Mouse (Mus musculus): Measurements from ENCODE around the gene Gm17606.
A peak's percentile ranks its signal among the peaks of the same experiment; 100 is the strongest.

The Gm17606 gene

DNA sequence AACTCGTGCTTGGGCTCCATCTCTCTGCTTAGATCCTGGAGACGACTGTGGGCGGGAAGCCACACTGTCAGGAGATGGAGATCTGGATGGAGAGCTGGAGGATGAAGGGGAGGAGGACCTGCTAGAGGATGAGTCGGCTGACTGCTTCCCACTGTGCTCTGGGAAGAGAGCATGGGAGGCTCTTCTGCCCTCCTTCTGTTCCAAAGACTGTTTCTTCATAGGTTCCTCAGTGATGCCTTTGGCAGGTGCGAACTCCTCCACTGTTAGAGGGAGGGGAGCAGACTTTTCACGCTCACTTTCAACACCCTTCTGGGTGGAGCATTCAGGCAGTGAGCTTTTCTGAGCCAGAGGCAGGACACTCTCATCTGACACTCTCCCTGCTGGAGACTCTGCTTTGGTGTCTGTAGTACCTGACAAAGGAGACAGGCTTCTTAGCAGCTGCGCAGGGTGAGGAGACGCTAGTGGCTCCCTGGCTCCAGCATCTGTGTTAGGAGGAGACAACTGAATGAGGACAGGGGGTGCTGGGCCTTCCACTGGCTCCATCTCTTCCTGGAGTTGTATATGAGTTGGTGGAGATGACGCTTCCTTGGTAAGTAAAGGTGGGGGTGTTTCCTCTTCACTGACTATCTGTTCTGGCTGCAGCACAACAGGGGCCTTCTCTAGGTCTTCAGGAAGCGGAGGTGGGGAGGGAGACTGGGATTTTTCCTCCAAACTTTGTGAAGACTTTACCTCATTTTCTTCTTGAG, 23.9 kb downstream of the Gm17606 start:
- DNase-seq (ENCODE audit: low spot score), result no peak

DNA sequence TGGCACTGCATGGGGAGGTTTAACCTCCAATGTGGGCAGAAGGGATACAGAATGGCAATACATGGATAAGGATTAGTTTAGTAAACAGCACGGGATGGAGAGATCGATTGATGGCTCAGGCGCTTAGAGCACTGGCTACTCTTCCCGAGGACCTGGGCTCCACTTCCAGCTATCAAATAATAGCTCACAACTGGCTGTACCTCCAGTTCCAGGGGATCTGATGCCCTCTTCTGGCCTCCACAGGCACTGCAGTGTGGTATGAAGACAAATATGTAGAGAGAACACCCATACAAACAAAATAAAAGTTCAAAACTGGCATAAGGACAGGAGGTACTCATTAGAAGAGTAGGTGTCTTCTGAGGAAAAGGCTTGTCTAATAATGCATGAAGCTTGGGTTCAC, 28.6 kb downstream of the Gm17606 start:
- DNase-seq (ENCODE audit: low spot score), result no peak

DNA sequence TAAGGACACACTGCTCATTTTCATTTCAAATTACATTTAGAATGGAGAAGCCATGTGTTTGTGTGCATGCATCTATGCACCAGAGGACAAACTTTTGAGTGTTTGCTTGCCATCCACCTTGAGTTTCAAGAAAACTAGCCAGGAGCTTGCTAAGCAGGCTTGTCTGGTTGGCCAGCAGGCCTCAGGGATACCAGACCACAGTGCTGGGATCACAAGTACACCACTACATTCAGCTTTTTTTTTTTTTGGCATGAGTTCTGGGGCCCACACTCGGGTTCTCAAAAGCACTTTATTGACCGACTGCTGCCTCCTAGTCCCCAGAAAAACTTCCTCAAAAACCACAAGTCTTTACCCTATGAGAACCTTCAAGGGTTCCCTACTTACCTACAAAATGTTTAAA, 33.6 kb downstream of the Gm17606 start:
- no peak for DNase-seq (ENCODE audit: low spot score)

DNA sequence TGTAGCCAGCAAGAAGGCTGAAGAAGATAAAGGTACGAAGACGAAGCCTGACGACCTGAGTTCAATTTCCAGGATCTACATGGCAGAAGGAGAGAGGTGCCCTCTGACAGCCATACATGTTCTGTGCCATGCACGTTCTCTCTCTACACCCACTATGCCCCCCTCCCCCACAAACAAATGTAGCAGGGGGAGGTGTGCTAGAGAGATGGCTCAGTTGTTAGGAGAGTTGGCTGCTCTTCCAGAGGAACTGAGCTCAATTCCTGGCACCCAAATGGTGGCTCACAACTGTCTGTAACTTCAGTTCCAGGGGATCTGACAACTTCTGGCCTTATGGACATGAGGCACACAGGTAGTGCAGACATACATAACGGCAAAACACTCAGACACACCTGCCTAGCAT, 35.5 kb downstream of the Gm17606 start:
- no peak for DNase-seq (ENCODE audit: low spot score)

DNA sequence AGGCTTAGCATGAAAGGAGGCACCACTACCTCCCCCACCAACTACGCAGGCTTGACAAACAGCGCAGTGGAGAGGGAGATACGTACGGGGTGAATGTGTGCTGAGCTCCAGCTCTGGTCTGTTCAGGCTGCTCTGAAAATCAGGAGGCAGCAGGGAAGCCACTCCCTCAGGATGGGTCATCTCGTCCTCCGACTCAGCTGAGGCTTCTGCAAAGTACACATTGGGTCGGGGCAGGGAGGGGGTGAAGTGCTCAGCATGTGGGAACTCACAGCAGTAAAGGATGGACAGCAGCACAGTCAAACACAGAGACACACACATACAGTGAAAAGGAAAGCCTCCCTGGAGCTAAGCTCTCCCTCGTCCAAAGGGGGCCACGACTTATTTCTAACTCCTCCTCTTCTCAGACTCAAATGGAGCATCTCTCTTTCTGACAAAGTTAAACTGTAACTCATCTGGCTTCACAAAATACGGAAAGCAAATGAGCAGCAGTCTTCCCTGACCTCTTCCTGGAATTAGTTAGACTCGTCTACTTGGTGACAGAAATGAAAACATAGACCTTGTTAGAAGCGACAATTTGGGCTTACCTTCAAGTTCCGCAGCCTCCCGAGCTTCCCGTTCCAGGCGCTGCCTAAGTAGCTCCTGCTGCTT, 38.0 kb downstream of the Gm17606 start:
- no peak for DNase-seq (ENCODE audit: low spot score)

DNA sequence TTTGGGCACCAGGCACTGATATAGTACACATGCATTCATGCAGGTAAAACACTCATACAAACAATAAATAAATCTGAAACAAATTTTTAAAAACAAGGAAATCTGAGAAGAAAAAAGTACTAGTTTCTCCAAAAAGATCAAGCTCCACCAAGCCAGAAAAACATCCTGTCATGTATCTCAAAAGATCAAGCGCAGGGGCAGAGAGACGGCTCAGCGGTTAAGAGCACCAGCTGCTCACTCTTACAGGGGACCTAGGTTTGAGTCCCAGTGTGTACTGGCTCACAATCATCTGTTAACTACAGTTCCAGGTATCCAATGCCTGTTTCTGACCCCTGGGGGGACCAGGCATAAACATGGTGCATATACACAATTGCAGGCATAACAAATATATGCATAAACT, 41.6 kb downstream of the Gm17606 start:
- DNase-seq (ENCODE audit: low spot score), result no peak

DNA sequence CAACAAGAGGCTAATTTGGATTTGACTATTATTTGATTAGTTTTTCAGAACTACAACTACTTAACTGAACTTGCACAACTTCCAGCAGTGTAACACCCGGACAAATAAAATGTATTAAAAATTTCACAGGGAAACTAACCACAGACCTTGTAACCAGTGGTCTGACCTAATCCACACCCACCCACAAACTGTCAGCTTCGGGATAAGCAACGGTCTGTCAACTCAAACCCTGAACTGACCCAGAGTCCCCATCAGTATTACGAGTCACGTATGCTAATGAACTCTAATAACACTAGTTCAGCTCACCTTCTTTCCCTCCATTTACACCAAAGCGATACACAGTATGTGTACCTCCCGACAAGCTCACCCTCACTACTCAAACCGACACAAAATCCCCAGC, 44.7 kb downstream of the Gm17606 start:
- DNase-seq (ENCODE audit: low spot score), result no peak

DNA sequence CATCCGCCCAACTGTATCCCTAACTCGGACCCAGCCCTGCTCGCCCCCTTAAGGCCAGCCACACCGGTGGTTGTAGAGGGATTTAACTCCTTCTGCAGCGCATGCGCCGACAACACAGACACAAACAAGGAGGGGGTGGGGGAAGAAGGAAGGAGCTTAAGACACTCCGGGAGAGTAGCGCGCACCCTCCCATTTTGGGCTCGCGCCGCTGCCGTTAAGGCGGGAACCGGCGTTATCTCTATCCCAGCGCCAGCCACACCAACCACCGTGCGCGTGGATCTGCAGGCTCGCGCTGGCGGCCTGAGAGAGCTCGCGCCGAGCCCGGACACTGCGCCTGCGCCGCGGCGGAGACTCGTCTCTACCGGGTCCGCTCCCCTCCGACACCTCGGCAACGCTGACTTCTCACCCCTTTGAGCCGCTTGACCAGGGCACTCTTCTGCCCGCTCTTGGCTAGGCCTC, 45.3 kb downstream of the Gm17606 start, which contains the start of gene 1700123O20Rik:
Gene 1700123O20Rik (plus strand): TSS at position 154 of the 459 bp plus-strand sequence.
- peak; percentile 80 for DNase-seq (ENCODE audit: low spot score)

DNA sequence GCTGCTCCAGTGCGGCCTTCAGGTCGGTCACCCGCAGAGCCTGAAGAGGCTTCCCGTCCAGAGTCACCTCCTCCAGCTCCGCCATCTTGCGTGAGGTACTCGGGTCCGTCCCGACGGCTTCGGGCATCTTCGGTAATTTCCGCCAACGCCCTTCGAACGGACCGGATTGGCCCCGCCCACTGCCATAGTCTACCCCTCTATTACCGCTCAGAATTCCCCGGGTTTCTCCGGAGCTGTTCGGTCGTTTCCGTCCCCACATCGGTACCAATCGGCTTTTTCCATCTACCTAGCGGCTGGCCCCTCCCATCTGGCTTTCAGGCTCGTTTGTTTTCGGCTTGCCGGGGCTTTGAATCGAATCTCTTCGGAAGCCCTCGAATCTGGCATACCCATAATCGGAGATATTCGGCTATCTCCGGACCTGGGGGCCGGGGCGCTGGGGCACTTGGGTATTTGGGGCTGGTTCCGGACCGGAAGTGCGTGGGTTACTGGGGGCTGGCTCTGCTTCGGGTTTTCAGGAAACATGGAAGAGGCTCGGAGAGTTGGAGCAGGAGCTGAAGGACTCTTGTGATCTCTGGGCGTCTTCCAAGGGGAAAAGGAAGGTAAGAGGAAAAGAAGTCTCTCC, 45.9 kb downstream of the Gm17606 start, which contains the start of gene Acin1:
Gene Acin1 (minus strand): TSS at position 410 of the 622 bp plus-strand sequence.
- peak; percentile 98 for DNase-seq (ENCODE audit: low spot score)

DNA sequence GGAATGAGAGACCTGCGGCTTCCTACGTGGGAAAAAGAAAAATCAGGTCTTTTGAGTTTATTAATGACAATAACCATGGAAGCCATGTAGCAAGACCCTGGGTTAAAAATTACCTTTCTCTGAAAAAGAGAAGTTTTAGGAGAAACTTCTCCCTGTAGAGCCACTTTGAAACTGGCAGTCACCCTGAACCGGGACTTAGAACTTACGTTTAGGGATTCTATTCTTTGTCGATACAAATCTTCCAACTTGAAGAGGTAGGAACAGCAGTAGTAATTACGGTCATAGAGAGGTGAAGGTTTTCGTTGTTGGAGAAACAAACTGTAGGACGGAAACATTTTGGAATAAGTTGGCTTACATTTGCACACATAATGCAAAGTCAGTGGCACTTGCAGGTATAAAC, 46.5 kb downstream of the Gm17606 start:
- DNase-seq (ENCODE audit: low spot score), result no peak

DNA sequence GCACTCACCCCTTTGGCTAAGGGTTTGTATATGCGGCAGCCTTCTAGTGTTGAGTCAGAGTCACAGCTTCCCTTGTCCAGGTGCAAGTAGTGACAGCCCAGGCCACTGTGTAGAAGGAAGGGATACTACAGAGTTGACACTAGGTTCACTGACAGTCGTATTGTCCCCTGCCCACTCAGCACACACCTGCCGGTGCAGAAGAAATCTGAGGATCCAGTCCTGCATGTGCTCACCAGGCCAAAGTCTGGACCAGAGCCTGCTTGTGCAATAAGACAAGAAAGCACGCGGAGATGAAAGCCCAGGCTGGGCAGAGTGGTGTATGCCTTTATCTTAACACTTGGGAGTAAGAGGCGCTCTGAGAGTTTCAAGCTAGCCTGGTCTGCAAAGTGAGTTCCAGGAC, 54.3 kb downstream of the Gm17606 start:
- DNase-seq (ENCODE audit: low spot score), result no peak

DNA sequence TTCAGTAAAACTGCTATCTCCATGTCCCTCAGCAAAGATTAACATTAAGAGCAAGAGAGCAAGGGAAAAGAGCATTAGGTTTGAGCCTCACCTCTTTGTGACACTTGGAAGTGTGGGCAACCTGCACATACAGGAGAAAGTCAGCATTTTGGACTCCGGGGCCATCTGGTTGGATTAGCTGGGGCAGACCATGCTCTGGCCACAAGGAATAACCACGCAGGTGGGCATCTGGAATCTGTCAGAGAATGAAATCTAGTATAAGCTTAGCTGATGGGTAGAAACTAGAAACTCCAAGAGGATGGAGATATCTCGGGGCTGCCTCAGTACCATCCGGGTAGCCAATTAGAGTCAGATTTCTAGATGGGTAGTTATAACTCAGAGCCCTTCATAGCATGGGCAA, 56.0 kb downstream of the Gm17606 start:
- DNase-seq (ENCODE audit: low spot score), result no peak

Measured in adipocyte (in vitro differentiated cells).